Mouse (Mus musculus) duodenum, adult 2 months (tissue): Measurements from ENCODE around the gene Gm3285. TPM values are rescaled to one million over a fixed set of nuclear protein-coding genes. Genes with fewer than 3 reads are reported as not detected.

Source experiments
- polyA plus RNA-seq: library from polyadenylated mRNA; depleted of rRNA; stranded (reverse); fragments of >200 nt; gene quantifications from 2 replicates; pipeline ENCODE4 v1.2.3, GENCODE M21; 2012; ENCODE audit warnings: low replicate concordance; rRNA removed

The Gm3285 gene
- not detected in 2 replicates for polyA plus RNA-seq

DNA sequence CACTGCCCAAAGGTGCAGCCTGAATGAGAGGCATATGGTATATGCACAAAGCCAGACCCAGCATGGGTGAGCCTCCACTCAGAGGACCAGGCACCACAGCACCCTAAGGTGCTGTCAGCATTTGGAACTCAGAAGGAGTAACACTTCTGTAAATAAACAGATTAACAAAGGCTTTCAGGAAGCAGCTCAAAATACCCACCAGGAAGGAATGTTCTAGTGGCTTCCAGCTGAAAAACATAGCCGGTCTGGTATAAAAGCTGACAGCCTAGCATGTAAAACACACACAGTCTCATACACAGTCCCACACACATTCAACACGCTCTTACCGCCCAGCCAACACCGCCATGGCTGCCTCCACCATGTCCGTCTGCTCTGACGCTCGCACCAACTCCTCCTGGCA is at the start of gene Gm3285:
TSS of gene Gm3285 (plus strand) at position 301 of the 400 bp plus-strand sequence.

DNA sequence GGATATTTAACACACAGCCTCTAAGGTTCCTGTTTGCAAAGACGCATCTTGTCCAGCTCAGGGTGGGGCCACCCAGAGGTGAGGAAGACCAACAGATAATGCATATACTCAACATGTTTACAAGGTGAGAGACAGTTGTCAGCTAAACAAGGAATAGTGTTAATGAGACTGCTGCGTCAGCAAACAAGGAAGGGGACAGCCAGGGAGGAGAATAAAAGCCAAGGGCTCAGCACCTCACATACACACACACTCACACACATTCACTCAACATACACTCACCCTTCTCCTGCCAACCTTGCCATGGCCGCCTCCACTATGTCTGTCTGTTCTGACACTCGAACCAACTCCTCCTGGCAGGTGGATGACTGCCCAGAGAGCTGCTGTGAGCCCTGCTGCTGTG is 47.4 kb upstream of the Gm3285 start, which contains the start of gene Gm2696:
TSS of gene Gm2696 (plus strand) at position 301 of the 400 bp plus-strand sequence.

DNA sequence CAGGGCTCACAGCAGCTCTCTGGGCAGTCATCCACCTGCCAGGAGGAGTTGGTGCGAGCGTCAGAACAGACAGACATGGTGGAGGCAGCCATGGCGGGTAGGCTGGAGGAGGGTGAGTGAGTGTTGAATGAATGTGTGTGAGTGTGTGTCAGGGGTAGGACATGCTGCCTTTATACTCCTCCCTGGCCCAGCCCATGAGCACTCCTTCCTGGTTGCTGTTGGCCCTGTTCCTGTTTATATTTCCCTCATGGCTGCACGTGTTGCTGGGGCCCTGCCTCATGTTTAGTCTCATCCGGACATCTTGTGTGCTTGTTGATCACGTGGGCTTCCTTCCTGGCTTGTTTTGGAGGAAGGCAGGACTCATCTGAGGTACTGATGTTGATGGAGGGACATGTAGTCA is 34.8 kb upstream of the Gm3285 start, which contains the start of gene Krtap10-4:
TSS of gene Krtap10-4 (minus strand) at position 145 of the 400 bp plus-strand sequence.

DNA sequence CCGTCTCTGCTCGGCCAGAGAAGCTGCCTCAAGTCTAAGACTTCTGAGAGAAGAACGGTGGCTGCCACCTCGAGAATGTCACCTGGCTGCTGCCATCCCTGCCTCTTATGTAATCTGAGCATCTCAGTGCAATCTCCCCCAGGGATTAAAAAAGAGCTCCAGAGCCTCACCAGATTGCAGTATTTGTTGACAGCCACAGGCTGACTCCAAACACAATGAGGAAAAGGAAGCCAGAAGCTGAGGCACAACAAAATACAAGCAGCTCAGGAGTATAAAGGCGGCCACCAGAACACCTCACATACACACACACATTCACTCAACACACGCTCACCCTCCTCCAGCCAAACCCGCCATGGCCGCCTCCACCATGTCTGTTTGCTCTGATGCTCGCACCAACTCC is 26.1 kb upstream of the Gm3285 start, which contains the start of gene Krtap10-10:
TSS of gene Krtap10-10 (plus strand) at position 301 of the 400 bp plus-strand sequence.

DNA sequence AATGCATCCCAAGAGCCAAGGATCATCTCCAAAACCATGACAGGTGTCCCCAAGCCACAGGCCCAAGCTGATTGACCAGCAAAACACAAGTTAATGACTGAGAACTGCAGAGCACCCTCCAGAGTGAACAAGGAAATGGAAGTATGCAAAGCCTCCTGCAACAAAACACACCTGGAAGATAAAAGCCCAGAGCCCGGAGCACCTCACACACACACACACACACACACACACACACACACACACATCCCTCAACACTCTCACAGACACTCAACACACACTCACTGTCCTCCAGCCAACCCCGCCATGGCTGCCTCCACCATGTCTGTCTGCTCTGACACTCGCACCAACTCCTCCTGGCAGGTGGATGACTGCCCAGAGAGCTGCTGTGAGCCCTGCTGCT is 15.3 kb upstream of the Gm3285 start, which contains the start of gene Gm36176:
TSS of gene Gm36176 (plus strand) at position 301 of the 400 bp plus-strand sequence.

DNA sequence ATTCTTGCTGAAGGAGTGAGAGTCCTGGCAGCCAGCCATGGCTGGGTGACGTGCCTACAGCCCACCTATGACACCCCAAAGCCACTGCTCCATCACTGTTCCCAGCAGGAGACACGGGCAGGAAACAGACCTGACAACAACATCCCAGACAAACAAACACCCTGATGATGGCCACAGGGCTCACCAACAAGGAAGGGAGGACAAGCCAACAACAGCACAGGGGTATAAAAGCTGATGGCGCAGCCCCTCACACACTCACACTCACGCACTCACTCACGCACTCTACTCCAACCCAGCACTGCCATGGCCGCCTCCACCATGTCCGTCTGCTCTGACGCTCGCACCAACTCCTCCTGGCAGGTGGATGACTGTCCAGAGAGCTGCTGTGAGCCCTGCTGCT is 9.2 kb upstream of the Gm3285 start, which contains the start of gene Gm10318:
TSS of gene Gm10318 (plus strand) at position 301 of the 400 bp plus-strand sequence.

DNA sequence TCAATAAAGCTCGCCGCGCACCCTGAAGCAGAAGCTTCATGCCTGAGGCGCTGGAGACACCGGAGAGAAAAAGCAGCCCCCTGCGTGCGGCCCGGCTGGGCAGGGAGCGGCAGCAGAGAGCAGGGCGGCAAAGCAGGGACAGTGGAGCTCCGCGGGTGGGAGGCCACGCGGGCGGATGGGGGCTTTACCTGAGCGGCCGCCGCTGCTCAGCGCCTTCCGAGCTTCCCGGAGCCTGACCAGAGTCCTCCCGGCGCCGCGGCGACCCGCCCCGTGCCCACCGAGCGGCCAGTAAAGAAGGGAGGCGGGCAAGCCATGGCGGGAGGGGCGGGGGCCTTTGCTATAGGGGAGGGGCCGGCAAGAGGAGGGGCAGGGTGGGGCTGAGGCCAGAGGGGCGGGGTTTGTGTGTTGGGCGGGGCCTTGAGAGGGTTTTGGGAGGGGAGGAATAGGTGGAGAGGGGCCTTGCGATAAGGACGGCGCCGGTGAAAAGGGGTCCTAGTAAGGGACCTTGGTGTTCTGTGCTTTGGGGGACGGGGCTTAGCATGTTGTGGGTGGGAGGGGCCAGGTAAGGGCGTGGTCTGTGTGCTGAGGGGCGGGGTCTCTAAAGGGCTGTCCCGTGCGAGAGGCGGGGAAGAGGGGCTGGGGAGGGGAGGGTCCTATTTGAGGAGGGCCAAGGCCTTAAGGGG is 40.6 kb downstream of the Gm3285 start, which contains the start of gene Lrrc3:
TSS of gene Lrrc3 (minus strand) at position 326 of the 683 bp plus-strand sequence.

Other genes starting within 250 kb of the Gm3285 start
- 18.6 and 24.1 TPM in 2 replicates for gene Ube2g2, start 239.7 kb upstream of the Gm3285 start, polyA plus RNA-seq
- gene Tspear, start 175.4 kb upstream of the Gm3285 start, polyA plus RNA-seq: 0.19 and 0.56 TPM in 2 replicates
- gene Gm19402, start 171.2 kb upstream of the Gm3285 start, polyA plus RNA-seq: not detected in 2 replicates
- not detected in 2 replicates for gene Gm9508, start 164.7 kb upstream of the Gm3285 start, polyA plus RNA-seq
- gene Gm10272, start 155.3 kb upstream of the Gm3285 start, polyA plus RNA-seq: 1.1 TPM in 1 of 2 replicates, not detected in the other
- not detected in 2 replicates for gene Gm10024, start 150.5 kb upstream of the Gm3285 start, polyA plus RNA-seq
- gene Gm10142, start 146.2 kb upstream of the Gm3285 start, polyA plus RNA-seq: not detected in 2 replicates
- gene Krtap12-1, start 141.4 kb upstream of the Gm3285 start, polyA plus RNA-seq: 0.43 TPM in 1 of 2 replicates, not detected in the other
- gene Gm10100, start 135.5 kb upstream of the Gm3285 start, polyA plus RNA-seq: not detected in 2 replicates
- gene Gm18596, start 119.3 kb upstream of the Gm3285 start, polyA plus RNA-seq: not detected in 2 replicates
- gene Gm9736, start 110.6 kb upstream of the Gm3285 start, polyA plus RNA-seq: not detected in 2 replicates
- not detected in 2 replicates for gene Gm3233, start 102.3 kb upstream of the Gm3285 start, polyA plus RNA-seq
- not detected in 2 replicates for gene Gm3238, start 90.7 kb upstream of the Gm3285 start, polyA plus RNA-seq
- gene Gm7138, start 85.0 kb upstream of the Gm3285 start, polyA plus RNA-seq: not detected in 2 replicates
- not detected in 2 replicates for gene Gm3250, start 79.4 kb upstream of the Gm3285 start, polyA plus RNA-seq
- gene Gm7137, start 73.8 kb upstream of the Gm3285 start, polyA plus RNA-seq: not detected in 2 replicates
- not detected in 2 replicates for gene Gm9639, start 66.9 kb upstream of the Gm3285 start, polyA plus RNA-seq
- gene Gm19668, start 62.8 kb upstream of the Gm3285 start, polyA plus RNA-seq: not detected in 2 replicates
- not detected in 2 replicates for gene Gm9507, start 50.1 kb upstream of the Gm3285 start, polyA plus RNA-seq
- gene Gm2696, start 47.3 kb upstream of the Gm3285 start, polyA plus RNA-seq: not detected in 2 replicates
- not detected in 2 replicates for gene Krtap10-4, start 34.9 kb upstream of the Gm3285 start, polyA plus RNA-seq
- not detected in 2 replicates for gene Krtap10-10, start 26.0 kb upstream of the Gm3285 start, polyA plus RNA-seq
- not detected in 2 replicates for gene Gm36176, start 15.2 kb upstream of the Gm3285 start, polyA plus RNA-seq
- gene Gm10318, start 9.1 kb upstream of the Gm3285 start, polyA plus RNA-seq: 0.27 TPM in 1 of 2 replicates, not detected in the other
- gene Lrrc3, start 40.6 kb downstream of the Gm3285 start, polyA plus RNA-seq: 6.2 and 6.9 TPM in 2 replicates
- 1.3 and 2.2 TPM in 2 replicates for gene Trpm2, start 108.6 kb downstream of the Gm3285 start, polyA plus RNA-seq
- 13.2 and 15.9 TPM in 2 replicates for gene 1810043G02Rik, start 116.5 kb downstream of the Gm3285 start, polyA plus RNA-seq
- gene Pfkl, start 148.1 kb downstream of the Gm3285 start, polyA plus RNA-seq: 31.3 and 60.7 TPM in 2 replicates
- gene Dnmt3l, start 180.0 kb downstream of the Gm3285 start, polyA plus RNA-seq: 0.21 and 0.59 TPM in 2 replicates
- gene Aire, start 181.6 kb downstream of the Gm3285 start, polyA plus RNA-seq: 0.36 and 0.49 TPM in 2 replicates
- gene Icosl, start 207.3 kb downstream of the Gm3285 start, polyA plus RNA-seq: 6.3 and 7.0 TPM in 2 replicates